Mouse (Mus musculus): ENCODE results near the gene E130311K13Rik. TPM values are rescaled to one million over a fixed set of nuclear protein-coding genes. Genes with fewer than 3 reads are reported as not detected.

Gene E130311K13Rik
- polyA plus RNA-seq, 1 experiment from 2014 or later = 6.4 TPM

DNA sequence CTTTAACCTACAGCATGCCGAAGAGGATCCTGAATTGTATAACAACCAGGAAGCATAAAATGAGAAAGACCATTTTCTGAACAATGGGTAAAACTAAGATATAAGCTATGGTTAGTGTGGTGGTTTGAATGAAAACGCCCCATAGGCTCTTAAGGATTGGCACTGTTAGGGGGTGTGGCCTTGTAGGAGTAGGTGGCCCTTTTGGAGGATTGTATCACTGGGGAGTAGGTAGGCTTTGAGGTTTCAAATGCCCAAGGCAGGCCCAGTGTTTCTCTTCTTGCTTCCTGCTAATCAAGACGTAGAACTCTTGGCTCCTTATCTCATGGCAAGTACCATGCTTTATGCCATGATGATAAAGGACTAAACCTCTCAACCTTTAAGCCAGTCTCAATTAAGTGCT is 20.6 kb upstream of the E130311K13Rik start:
- H3K4me3 ChIP-seq (replicated peaks; ENCODE audit: low read length) = no peak overlapping the region
- ATAC-seq (ENCODE audit: insufficient read depth, low FRiP score) = no peak
- no peaks in the 10 kb centered on the region for H3K36me3 ChIP-seq (ENCODE audit: control insufficient read depth, insufficient read depth, low read length)
- H3K4me1 ChIP-seq (ENCODE audit: control insufficient read depth, insufficient read depth, low read length) = no peaks in the 10 kb centered on the region
- H3K27me3 ChIP-seq (ENCODE audit: control insufficient read depth, insufficient read depth, low read length) = no peaks in the 10 kb centered on the region
- no peak overlapping the region for H3K9ac ChIP-seq (ENCODE audit: low read length)
- no peak overlapping the region for H3K27ac ChIP-seq (ENCODE audit: low read length)
- no peaks in the 10 kb centered on the region for H3K9me3 ChIP-seq (replicated peaks; ENCODE audit: control insufficient read depth, low read length)
- H3K4me2 ChIP-seq (ENCODE audit: low read depth, low read length) = no peak overlapping the region
- WGBS = 86% methylated on average over 3 of the region's 3 CpGs

GRCm38 (mm10) chr3:63941204-63941850 is 12.1 kb upstream of the E130311K13Rik start:
- Histone ChIP-seq H3K27ac (ENCODE audit: low read length) (no peak overlapping the region; the same call in 1 of the 2 replicates), H3K4me1 (ENCODE audit: control insufficient read depth, insufficient read depth, low read length) (no peaks in the 10 kb centered on the region), H3K9ac (ENCODE audit: low read length) (no peak overlapping the region), H3K36me3 (ENCODE audit: control insufficient read depth, insufficient read depth, low read length) (0 out of 2 replicates have a peak, but pooled peaks cover 5% of the 10 kb centered on the region), H3K27me3 (ENCODE audit: control insufficient read depth, insufficient read depth, low read length) (no peaks in the 10 kb centered on the region), H3K4me3 (replicated peaks; ENCODE audit: low read length) (no peak overlapping the region), H3K9me3 (replicated peaks; ENCODE audit: control insufficient read depth, low read length) (no peaks in the 10 kb centered on the region), H3K4me2 (ENCODE audit: low read depth, low read length) (no peak overlapping the region)
- ATAC-seq (ENCODE audit: insufficient read depth, low FRiP score) = no peak
- WGBS = 77% methylated on average over 2 of the region's 2 CpGs

- 71% methylated on average over 2 of the region's 2 CpGs for WGBS
- no peaks in the 10 kb centered on the region for H3K9me3 ChIP-seq (replicated peaks; ENCODE audit: control insufficient read depth, low read length)
- no peak overlapping the region for H3K27ac ChIP-seq (ENCODE audit: low read length)
- no peak overlapping the region for H3K4me2 ChIP-seq (ENCODE audit: low read depth, low read length)
- no peak overlapping the region for H3K9ac ChIP-seq (ENCODE audit: low read length)
- no peak for ATAC-seq (ENCODE audit: insufficient read depth, low FRiP score)
- no peaks in the 10 kb centered on the region for H3K36me3 ChIP-seq (ENCODE audit: control insufficient read depth, insufficient read depth, low read length)
- H3K27me3 ChIP-seq (ENCODE audit: control insufficient read depth, insufficient read depth, low read length) = no peaks in the 10 kb centered on the region
- H3K4me3 ChIP-seq (replicated peaks; ENCODE audit: low read length) = no peak overlapping the region
- H3K4me1 ChIP-seq (ENCODE audit: control insufficient read depth, insufficient read depth, low read length) = no peaks in the 10 kb centered on the region
Measured at GRCm38 (mm10) chr3:63938928-63939327, 9.7 kb upstream of the E130311K13Rik start.

- no peak overlapping the region for H3K9ac ChIP-seq (ENCODE audit: low read length)
- 61% methylated on average over 3 of the region's 3 CpGs for WGBS
- H3K27me3 ChIP-seq (ENCODE audit: control insufficient read depth, insufficient read depth, low read length) = no peaks in the 10 kb centered on the region
- H3K4me3 ChIP-seq (replicated peaks; ENCODE audit: low read length) = no peak overlapping the region
- H3K9me3 ChIP-seq (replicated peaks; ENCODE audit: control insufficient read depth, low read length) = no peaks in the 10 kb centered on the region
- ATAC-seq (ENCODE audit: insufficient read depth, low FRiP score) = no peak
- peaks cover 9% of the 10 kb centered on the region; the same call in 1 of the 2 replicates for H3K36me3 ChIP-seq (ENCODE audit: control insufficient read depth, insufficient read depth, low read length)
- H3K4me1 ChIP-seq (ENCODE audit: control insufficient read depth, insufficient read depth, low read length) = no peaks in the 10 kb centered on the region
- no peak overlapping the region for H3K27ac ChIP-seq (ENCODE audit: low read length)
- no peak overlapping the region for H3K4me2 ChIP-seq (ENCODE audit: low read depth, low read length)
Measured at GRCm38 (mm10) chr3:63919634-63920033, 9.6 kb downstream of the E130311K13Rik start.

- H3K4me3 ChIP-seq (replicated peaks; ENCODE audit: low read length) = no peak overlapping the region
- H3K4me1 ChIP-seq (ENCODE audit: control insufficient read depth, insufficient read depth, low read length) = peaks cover under 1% of the 10 kb centered on the region
- no peak overlapping the region for H3K9ac ChIP-seq (ENCODE audit: low read length)
- ATAC-seq (ENCODE audit: insufficient read depth, low FRiP score) = no peak
- H3K4me2 ChIP-seq (ENCODE audit: low read depth, low read length) = no peak overlapping the region
- 50% methylated on average over 4 of the region's 4 CpGs for WGBS
- no peak overlapping the region for H3K27ac ChIP-seq (ENCODE audit: low read length)
- H3K27me3 ChIP-seq (ENCODE audit: control insufficient read depth, insufficient read depth, low read length) = no peaks in the 10 kb centered on the region
- H3K36me3 ChIP-seq (ENCODE audit: control insufficient read depth, insufficient read depth, low read length) = peaks cover 3% of the 10 kb centered on the region; the same call in 1 of the 2 replicates
- H3K9me3 ChIP-seq (replicated peaks; ENCODE audit: control insufficient read depth, low read length) = no peaks in the 10 kb centered on the region
Measured at GRCm38 (mm10) chr3:63910301-63910700, 19.0 kb downstream of the E130311K13Rik start.

GRCm38 (mm10) chr3:63905241-63905640 is 24.0 kb downstream of the E130311K13Rik start:
- H3K9me3 ChIP-seq (replicated peaks; ENCODE audit: control insufficient read depth, low read length) = no peaks in the 10 kb centered on the region
- peak overlapping the region; percentile 60 for H3K4me2 ChIP-seq (ENCODE audit: low read depth, low read length)
- H3K27me3 ChIP-seq (ENCODE audit: control insufficient read depth, insufficient read depth, low read length) = no peaks in the 10 kb centered on the region
- peaks cover 3% of the 10 kb centered on the region for H3K4me1 ChIP-seq (ENCODE audit: control insufficient read depth, insufficient read depth, low read length)
- WGBS = 4% methylated on average over 18 of the region's 18 CpGs
- H3K27ac ChIP-seq (ENCODE audit: low read length) = no peak overlapping the region
- H3K4me3 ChIP-seq (replicated peaks; ENCODE audit: low read length) = peak overlapping the region; percentile 36
- ATAC-seq (ENCODE audit: insufficient read depth, low FRiP score) = no peak
- peak overlapping the region; percentile 60 for H3K9ac ChIP-seq (ENCODE audit: low read length)
- no peaks in the 10 kb centered on the region for H3K36me3 ChIP-seq (ENCODE audit: control insufficient read depth, insufficient read depth, low read length)

- Histone ChIP-seq H3K27me3 (ENCODE audit: control insufficient read depth, insufficient read depth, low read length) (no peaks in the 10 kb centered on the region), H3K27ac (ENCODE audit: low read length) (peak overlapping the region; percentile 33; the same call in 1 of the 2 replicates), H3K9me3 (replicated peaks; ENCODE audit: control insufficient read depth, low read length) (no peaks in the 10 kb centered on the region), H3K4me1 (ENCODE audit: control insufficient read depth, insufficient read depth, low read length) (peaks cover 3% of the 10 kb centered on the region), H3K4me2 (ENCODE audit: low read depth, low read length) (no peak overlapping the region), H3K9ac (ENCODE audit: low read length) (no peak overlapping the region), H3K36me3 (ENCODE audit: control insufficient read depth, insufficient read depth, low read length) (no peaks in the 10 kb centered on the region), H3K4me3 (replicated peaks; ENCODE audit: low read length) (no peak overlapping the region)
- ATAC-seq (ENCODE audit: insufficient read depth, low FRiP score) = no peak
- 73% methylated on average over 2 of the region's 2 CpGs for WGBS
Measured at GRCm38 (mm10) chr3:63904157-63904556, 25.1 kb downstream of the E130311K13Rik start.

DNA sequence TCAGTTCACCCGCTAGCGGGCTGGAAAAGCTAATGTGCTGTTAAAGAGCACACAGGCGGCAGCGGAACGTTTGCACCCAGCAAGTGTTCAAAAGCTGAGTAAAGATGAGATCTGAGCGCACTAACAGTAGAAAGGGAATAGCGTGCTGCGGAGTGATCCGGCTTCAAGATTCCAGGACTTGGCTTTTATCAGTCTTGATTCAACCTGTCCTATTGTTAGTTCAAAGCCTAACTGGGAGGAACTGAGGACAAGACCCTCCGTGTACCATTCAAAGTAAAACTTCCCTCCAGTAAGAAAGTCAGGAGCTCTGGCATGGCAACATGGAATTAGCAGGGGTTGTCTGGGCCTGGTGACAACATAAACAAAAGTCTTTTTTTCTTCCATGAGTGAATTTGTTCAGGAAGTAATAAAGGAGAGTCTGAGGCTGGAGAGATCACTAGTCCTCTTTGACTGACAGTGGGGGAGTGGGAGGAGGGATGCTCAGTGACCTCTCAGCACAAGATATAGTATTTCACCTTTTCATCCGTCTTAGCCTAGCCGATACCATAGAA is 29.2 kb downstream of the E130311K13Rik start:
- Histone ChIP-seq H3K4me3 (replicated peaks; ENCODE audit: low read length) (peak overlapping the region; percentile 75), H3K27me3 (ENCODE audit: control insufficient read depth, insufficient read depth, low read length) (no peaks in the 10 kb centered on the region; the same call in 1 of the 2 replicates), H3K4me1 (ENCODE audit: control insufficient read depth, insufficient read depth, low read length) (peaks cover under 1% of the 10 kb centered on the region), H3K9ac (ENCODE audit: low read length) (no peak overlapping the region), H3K9me3 (replicated peaks; ENCODE audit: control insufficient read depth, low read length) (no peaks in the 10 kb centered on the region), H3K4me2 (ENCODE audit: low read depth, low read length) (peak overlapping the region; percentile 94), H3K36me3 (ENCODE audit: control insufficient read depth, insufficient read depth, low read length) (no peaks in the 10 kb centered on the region), H3K27ac (ENCODE audit: low read length) (no peak overlapping the region)
- ATAC-seq (ENCODE audit: insufficient read depth, low FRiP score) = no peak
- 7% methylated on average over 12 of the region's 12 CpGs for WGBS

DNA sequence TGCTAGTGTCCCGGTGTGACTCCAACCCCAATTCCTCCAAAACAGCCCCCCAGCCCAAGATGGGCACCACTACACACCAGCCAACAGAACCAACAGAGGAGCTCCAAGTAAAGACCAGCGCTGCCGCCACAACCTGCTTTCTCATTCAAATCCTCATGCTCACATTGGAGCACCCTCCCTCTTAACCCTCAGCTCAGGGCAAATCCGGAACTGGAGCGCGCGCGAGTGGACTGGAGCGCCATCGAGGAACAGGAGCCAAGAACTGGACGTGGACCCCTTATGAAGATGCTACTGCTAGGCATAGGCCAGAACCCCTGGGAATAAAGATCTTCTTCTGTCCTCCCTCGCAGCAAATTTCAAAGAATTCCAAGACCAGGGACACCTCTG is 30.0 kb downstream of the E130311K13Rik start, which contains the start of gene Plch1:
Plch1 (minus strand) TSS at position 164 of the 387 bp plus-strand sequence.
- Histone ChIP-seq H3K27me3 (ENCODE audit: control insufficient read depth, insufficient read depth, low read length) (no peaks in the 10 kb centered on the region; the same call in 1 of the 2 replicates), H3K4me1 (ENCODE audit: control insufficient read depth, insufficient read depth, low read length) (no peaks in the 10 kb centered on the region), H3K27ac (ENCODE audit: low read length) (peak within 1 kb of the TSS; percentile 87), H3K4me3 (replicated peaks; ENCODE audit: low read length) (peak within 1 kb of the TSS; percentile 75), H3K36me3 (ENCODE audit: control insufficient read depth, insufficient read depth, low read length) (no peaks in the 10 kb centered on the region), H3K4me2 (ENCODE audit: low read depth, low read length) (peak within 1 kb of the TSS; percentile 94), H3K9ac (ENCODE audit: low read length) (peak within 1 kb of the TSS; percentile 76), H3K9me3 (replicated peaks; ENCODE audit: control insufficient read depth, low read length) (no peaks in the 10 kb centered on the region)
- ATAC-seq (ENCODE audit: insufficient read depth, low FRiP score) = peak; percentile 64; the same call in 1 of the 2 replicates
- 0% methylated on average over 12 of the region's 12 CpGs for WGBS

Data from stomach, embryonic 16.5 days (tissue).